Mouse (Mus musculus) heart, postnatal 0 days (tissue): ENCODE results near the gene Tomm34.

Source experiments
- CTCF ChIP-seq: IDR thresholded peaks from 2 replicates; pipeline ENCODE4 v1.5.1; 2016; ENCODE audit warnings: antibody characterized with exemption, control low read depth, low read depth
- EP300 ChIP-seq: IDR thresholded peaks from 2 replicates; pipeline ENCODE4 v1.6.1; 2016; ENCODE audit warnings: antibody characterized with exemption, low read depth

DNA sequence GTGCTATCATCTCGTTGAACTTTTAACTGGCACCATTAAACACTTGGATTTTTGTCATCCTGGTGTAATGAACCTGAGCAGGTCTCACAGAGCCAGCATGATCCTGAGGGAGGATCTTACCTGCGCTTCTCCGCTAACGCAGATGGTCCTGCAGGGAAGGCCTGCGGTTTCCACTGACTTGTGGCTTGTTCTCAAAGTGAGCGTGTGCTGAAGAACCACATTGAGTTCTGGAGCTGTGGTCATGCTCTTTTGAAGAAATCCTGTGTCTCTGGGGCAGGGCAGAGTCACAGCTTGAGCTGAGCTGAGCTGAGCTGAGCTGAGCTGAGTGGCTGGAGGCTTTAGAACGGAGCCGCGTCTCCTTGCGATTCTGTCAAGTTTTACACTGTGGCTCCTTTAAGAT is 10.6 kb upstream of the Tomm34 start:
- no peak for TF ChIP-seq CTCF
- no peak for TF ChIP-seq EP300
